Mouse (Mus musculus) frontal cortex, postnatal 25 days (tissue): Measurements from ENCODE around the gene Tmem86a.

Experiments used
- DNase-seq, 2 experiments: peaks; one replicate each; pipeline ENCODE4 v3.0.0; 2022; ENCODE audit warnings: low spot score in 2 of 2

Tmem86a gene

GRCm38 (mm10) chr7:47076193-47076592 lies 25.8 kb downstream of the Tmem86a start:
- no peak for DNase-seq

- DNase-seq, result no peak
Observed at GRCm38 (mm10) chr7:47076729-47077128, 26.3 kb downstream of the Tmem86a start.

- DNase-seq, result no peak
Observed at GRCm38 (mm10) chr7:47077451-47077850, 27.1 kb downstream of the Tmem86a start.

GRCm38 (mm10) chr7:47080868-47081267 lies 30.5 kb downstream of the Tmem86a start:
- no peak for DNase-seq

DNA sequence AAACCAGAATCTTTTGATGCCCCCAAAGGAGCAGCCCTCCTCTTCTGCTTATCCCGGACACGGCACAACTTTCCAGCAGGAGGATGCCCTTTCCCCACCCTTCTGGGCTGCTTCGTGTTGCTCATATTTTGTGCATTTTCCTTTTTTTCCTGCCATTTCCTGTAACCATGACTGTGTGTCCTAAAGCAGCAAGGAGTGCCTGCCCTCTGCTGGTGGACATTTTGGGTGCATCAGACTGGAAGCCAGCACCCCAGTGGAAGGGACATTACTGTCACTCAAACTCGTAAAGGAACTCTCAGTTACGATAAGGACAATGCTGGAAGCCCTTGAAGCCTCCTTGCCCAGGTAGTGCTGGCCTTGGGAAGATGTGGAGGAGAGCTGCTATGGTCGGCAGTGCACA lies 30.9 kb downstream of the Tmem86a start:
- peak; percentile 76 to 77 for DNase-seq

DNA sequence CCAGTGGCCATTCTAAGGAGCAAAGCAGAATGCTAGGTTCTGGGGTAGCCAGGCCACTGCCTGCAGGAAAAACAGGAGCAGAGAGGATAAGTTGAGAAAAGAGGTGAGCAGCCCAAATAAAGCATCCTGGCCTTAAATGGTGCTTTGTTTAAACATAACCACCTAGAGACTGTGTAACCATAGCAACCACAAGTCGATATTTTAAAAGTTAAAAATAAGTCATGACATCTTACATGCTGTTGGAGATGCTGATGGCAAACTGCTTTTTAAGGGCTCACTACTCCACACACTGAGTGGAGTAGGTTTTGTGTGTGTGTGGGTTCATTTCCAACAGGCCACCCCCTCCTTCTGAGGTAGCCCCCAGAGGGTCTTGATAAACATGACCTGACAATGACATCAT lies 34.7 kb downstream of the Tmem86a start:
- no peak for DNase-seq

GRCm38 (mm10) chr7:47093935-47094334 lies 43.5 kb downstream of the Tmem86a start:
- DNase-seq, result no peak

DNA sequence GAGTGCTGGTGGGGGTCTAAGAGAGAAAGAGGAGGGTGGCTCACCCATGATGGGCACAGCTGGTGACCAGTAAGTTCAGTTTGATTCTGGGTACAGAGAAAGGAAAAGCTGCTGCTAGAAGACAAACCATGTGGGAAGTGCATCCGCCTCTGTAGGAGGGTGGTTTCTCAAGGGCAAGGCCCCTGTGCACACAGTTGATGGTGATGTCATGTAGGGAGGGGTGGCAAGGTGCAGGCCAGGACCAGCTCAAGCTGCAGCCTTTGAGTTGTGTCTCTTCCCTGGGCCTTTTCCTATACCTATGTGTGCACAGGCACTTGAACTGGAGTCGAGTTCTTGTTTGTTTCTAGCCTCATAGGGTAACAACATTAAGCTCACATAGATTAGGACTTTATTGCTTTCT lies 44.6 kb downstream of the Tmem86a start:
- DNase-seq, result no peak

DNA sequence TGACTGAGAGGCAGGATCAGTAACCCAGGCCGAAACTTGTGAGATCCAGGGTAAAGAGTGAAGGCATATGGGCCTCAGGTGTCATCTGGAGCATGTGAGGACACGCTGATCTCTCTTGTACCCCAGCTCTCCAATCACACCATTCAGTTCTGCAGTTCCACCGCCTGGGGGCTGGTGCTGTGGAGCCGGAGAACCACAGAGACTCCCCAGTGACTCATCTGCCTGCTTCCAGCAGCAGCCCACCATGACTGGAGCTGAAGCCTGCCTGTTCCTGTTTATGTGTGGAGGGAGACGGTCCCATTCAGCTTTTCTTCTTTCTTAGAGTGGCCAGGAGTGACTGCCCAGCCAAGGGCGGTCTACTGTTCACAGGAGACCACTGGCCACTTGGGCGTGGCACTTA lies 47.6 kb downstream of the Tmem86a start:
- DNase-seq, result peak in 1 of 2 experiments; percentile 50

DNA sequence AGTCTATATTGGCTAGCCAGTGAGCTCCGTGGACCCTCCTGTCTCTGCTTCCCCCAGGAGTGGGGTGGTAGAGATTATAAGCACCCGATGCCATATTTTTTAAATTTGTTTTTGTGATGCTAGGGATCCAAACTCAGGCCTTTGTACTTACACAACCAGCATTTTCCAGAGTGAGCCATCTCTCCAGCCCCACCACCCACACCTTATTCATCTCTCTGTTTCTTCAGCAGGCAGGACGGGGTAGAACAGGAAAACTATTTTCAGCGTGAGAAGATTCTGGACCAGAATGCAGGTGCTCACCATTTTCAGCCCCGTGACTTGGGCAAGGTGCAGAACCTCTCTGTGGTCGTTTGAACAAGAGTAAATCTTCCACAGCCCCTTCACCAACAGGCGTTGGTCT lies 48.9 kb downstream of the Tmem86a start:
- no peak for DNase-seq

DNA sequence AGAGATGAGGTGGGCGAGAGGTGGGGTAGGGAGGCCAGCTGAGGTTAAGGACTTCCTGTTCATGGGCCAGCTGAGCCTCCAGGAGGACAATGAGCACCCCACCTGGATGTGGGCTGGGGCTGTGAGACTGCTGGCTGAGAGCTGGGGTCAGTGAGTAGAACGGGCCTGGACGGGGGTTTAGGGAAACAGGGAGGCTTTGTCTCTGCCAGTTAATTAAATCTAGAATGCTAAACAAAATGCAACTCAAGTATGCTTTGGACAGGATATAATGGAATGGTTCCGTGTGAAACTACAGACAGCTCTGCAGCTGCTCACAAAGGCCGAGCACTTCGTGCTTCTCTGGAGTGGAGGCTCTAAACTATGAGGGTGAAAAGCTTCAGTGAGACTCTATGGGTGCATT lies 50.2 kb downstream of the Tmem86a start:
- no peak for DNase-seq

DNA sequence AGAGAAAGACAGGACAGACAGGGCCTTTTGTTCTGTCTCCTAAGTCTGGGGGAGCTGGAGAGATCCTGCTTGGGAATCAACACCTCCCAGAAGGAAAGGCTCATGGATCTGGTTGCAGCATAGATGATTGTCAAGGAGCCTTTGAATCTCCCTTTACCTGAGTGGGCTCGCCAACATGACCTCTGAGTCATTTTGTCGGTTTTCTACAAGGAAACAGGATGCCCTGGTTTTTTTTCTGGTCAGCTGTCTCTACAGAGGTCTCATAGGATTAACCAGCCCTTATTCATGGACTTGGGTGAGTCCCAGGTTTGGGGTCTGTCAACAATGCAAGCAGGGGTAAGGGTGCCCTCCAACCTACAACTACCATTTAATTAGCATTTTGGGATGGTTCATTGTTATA lies 52.6 kb downstream of the Tmem86a start:
- DNase-seq, result no peak

GRCm38 (mm10) chr7:47103671-47104414 lies 53.4 kb downstream of the Tmem86a start:
- no peak for DNase-seq
